Mouse (Mus musculus) hindbrain, embryonic 12.5 days (tissue): ENCODE measurements around the gene Rsl24d1. TPM values are rescaled to one million over a fixed set of nuclear protein-coding genes. Genes with fewer than 3 reads are reported as not detected.
"Not testable (repeated sequence)": the region's sequence is repeated elsewhere in the genome, so short reads cannot be mapped to it uniquely, and the experiment has no call there.

ENCODE experiments used
- ATAC-seq: fragments of 200-750 bp; cut with Nextera tagmentation; 2 replicates; pipeline ENCODE4 v1.8.0; 2017; ENCODE audit warnings: moderate TSS enrichment; ENCODE audit not compliant: low FRiP score
- H3K27ac ChIP-seq: fragments of 300-500 bp; sonication (generic); 2 replicates; pipeline ENCODE4 v1.5.1; 2016; ENCODE audit warnings: mild to moderate bottlenecking
- H3K27me3 ChIP-seq: fragments of 300-500 bp; sonication (generic); 2 replicates; pipeline ENCODE4 v1.6.1; 2016; ENCODE audit warnings: mild to moderate bottlenecking
- H3K36me3 ChIP-seq: fragments of 300-500 bp; sonication (generic); 2 replicates; pipeline ENCODE4 v1.6.1; 2016; ENCODE audit warnings: mild to moderate bottlenecking
- H3K4me1 ChIP-seq: fragments of 300-500 bp; sonication (generic); 2 replicates; pipeline ENCODE4 v1.6.1; 2016
- H3K4me2 ChIP-seq: fragments of 300-500 bp; sonication (generic); replicated peaks from 2 replicates; pipeline ENCODE4 v1.6.1; 2016; ENCODE audit warnings: mild to moderate bottlenecking
- H3K4me3 ChIP-seq: fragments of 300-500 bp; sonication (generic); 2 replicates; pipeline ENCODE4 v1.5.1; 2016; ENCODE audit warnings: mild to moderate bottlenecking
- H3K9ac ChIP-seq: fragments of 300-500 bp; sonication (generic); 2 replicates; pipeline ENCODE4 v1.6.1; 2016; ENCODE audit warnings: mild to moderate bottlenecking, moderate library complexity
- H3K9me3 ChIP-seq: fragments of 300-500 bp; sonication (generic); replicated peaks from 2 replicates; pipeline ENCODE4 v1.6.1; 2016; ENCODE audit warnings: mild to moderate bottlenecking
- WGBS: fragments of 180-500 bp; shearing (Covaris S2); methylation state at CpG from one replicate; pipeline ENCODE4 v1.1.7; 2016; 5-methylcytosine and 5-hydroxymethylcytosine counted together
- polyA plus RNA-seq: library from polyadenylated mRNA; unstranded; fragments of >200 nt; fragmentation: Nextera tagmentation; extraction: Ambion mirVana; gene quantifications from 2 replicates; pipeline ENCODE4 v1.2.1, GENCODE M21; 2016

The Rsl24d1 gene
- 115 and 124 TPM in 2 replicates for polyA plus RNA-seq

GRCm38 (mm10) chr9:73112919-73113906, at the start of gene Rsl24d1:
TSS of gene Rsl24d1 (plus strand) at chr9:73113426.
- Histone ChIP-seq H3K36me3 (peaks cover 26% of the 10 kb centered on the region), H3K4me3 (peak within 1 kb of the TSS; percentile 96), H3K4me2 (peak within 1 kb of the TSS; percentile 89), H3K9ac (peak within 1 kb of the TSS; percentile 86), H3K9me3 (no peaks in the 10 kb centered on the region), H3K4me1 (peaks cover 10% of the 10 kb centered on the region), H3K27me3 (no peaks in the 10 kb centered on the region), H3K27ac (peak within 1 kb of the TSS; percentile 80)
- ATAC-seq, result peak; percentile 97
- under 1% methylated on average over 64 of the region's 64 CpGs for WGBS

DNA sequence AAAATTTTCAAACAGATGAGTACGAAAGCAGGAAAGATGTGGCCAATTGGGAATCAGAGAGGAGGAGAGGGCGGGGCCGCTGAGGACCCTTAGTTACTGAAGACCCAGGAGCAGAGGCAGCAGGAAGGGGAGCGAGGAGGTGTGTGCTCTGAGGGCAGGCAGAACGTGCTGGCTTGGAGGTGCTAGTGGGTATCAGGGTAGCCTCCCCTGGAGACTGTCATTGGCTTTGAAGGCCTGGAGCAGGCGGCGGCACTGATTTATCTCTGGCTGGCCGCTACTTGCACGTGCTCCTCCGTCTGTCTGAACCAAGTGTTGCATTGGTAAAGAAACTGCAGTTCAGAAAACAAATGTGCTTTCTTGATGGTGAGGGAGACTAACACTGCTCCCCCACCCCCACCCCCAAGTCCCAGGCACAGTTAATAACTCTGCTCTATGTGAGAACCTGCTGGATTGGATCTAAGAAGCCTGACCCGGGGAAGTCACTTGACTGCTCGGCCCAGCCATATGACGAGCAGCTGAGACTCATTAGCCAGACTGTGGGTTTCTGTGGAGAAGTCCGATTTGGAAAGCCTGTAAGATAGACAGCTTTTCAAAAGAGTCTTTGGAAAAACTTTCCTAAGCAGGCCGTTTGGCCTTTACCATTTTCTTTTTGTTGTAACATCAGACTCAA, 49.5 kb upstream of the Rsl24d1 start:
- no peak; the same call in 1 of the 2 replicates for ATAC-seq
- Histone ChIP-seq H3K36me3 (no peaks in the 10 kb centered on the region), H3K4me3 (no peak overlapping the region), H3K9me3 (no peaks in the 10 kb centered on the region), H3K4me1 (peaks cover 23% of the 10 kb centered on the region), H3K4me2 (peak overlapping the region; percentile 39), H3K9ac (no peak overlapping the region), H3K27ac (no peak overlapping the region), H3K27me3 (no peaks in the 10 kb centered on the region)
- WGBS, result 29% methylated on average over 15 of the region's 15 CpGs

DNA sequence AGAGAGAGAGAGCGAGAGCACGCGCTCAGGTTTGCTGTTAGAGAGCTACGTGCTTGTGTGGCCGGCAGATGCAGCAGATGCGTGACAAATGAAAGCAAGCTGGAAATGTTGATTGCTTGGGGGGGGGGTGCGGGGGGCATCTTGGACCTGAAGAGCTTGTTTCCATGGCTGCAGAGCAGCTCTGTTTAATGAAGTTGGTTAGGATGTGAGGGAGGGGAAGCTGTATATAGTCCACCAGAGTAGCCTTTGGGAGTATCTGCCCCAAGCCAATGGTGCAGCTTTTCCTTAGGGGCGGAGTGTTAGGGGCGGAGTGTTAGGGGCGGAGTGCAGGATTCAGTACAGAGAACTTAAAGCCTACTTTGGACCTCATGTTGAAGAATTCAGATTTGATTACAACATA, 46.1 kb upstream of the Rsl24d1 start:
- H3K4me1 ChIP-seq, result peaks cover 23% of the 10 kb centered on the region
- H3K27ac ChIP-seq, result no peak overlapping the region
- ATAC-seq, result peak; percentile 52; the same call in 1 of the 2 replicates
- 35% methylated on average over 10 of the region's 10 CpGs for WGBS
- H3K9ac ChIP-seq, result no peak overlapping the region
- H3K27me3 ChIP-seq, result no peaks in the 10 kb centered on the region
- no peak overlapping the region for H3K4me3 ChIP-seq
- H3K36me3 ChIP-seq, result no peaks in the 10 kb centered on the region
- peak overlapping the region; percentile 15; the same call in 1 of the 2 replicates for H3K4me2 ChIP-seq
- no peaks in the 10 kb centered on the region for H3K9me3 ChIP-seq

GRCm38 (mm10) chr9:73068230-73068679, 45.0 kb upstream of the Rsl24d1 start:
- no peak for ATAC-seq
- peaks cover 22% of the 10 kb centered on the region for H3K4me1 ChIP-seq
- H3K27ac ChIP-seq, result no peak overlapping the region
- no peak overlapping the region for H3K4me3 ChIP-seq
- H3K27me3 ChIP-seq, result no peaks in the 10 kb centered on the region
- H3K36me3 ChIP-seq, result no peaks in the 10 kb centered on the region
- H3K9ac ChIP-seq, result no peak overlapping the region
- H3K9me3 ChIP-seq, result no peaks in the 10 kb centered on the region
- H3K4me2 ChIP-seq, result no peak overlapping the region
- 53% methylated on average over 6 of the region's 6 CpGs for WGBS

DNA sequence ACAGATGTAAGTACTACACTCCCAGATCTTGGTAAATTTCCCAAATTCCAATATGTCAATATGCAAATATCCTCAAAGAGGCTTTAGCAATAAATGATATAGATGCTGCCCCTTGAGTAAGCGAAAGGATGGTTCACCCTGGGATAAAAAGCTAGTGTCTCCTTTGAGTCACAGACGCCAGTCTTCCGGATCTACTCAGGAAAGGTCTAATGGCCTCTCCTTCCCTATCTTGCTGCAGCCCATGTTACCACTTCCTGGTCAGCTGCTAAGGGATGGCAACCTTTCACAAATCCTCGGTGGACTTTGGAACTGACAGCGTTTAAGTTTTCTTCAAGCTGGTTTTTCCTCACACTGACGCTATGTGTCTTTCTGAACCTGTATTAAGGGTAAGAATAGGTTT, 44.5 kb upstream of the Rsl24d1 start:
- Histone ChIP-seq H3K4me2 (no peak overlapping the region), H3K9me3 (no peaks in the 10 kb centered on the region), H3K9ac (no peak overlapping the region), H3K4me1 (peaks cover 18% of the 10 kb centered on the region), H3K36me3 (no peaks in the 10 kb centered on the region), H3K4me3 (no peak overlapping the region), H3K27ac (no peak overlapping the region), H3K27me3 (no peaks in the 10 kb centered on the region)
- ATAC-seq, result no peak
- 88% methylated on average over 6 of the region's 6 CpGs for WGBS

DNA sequence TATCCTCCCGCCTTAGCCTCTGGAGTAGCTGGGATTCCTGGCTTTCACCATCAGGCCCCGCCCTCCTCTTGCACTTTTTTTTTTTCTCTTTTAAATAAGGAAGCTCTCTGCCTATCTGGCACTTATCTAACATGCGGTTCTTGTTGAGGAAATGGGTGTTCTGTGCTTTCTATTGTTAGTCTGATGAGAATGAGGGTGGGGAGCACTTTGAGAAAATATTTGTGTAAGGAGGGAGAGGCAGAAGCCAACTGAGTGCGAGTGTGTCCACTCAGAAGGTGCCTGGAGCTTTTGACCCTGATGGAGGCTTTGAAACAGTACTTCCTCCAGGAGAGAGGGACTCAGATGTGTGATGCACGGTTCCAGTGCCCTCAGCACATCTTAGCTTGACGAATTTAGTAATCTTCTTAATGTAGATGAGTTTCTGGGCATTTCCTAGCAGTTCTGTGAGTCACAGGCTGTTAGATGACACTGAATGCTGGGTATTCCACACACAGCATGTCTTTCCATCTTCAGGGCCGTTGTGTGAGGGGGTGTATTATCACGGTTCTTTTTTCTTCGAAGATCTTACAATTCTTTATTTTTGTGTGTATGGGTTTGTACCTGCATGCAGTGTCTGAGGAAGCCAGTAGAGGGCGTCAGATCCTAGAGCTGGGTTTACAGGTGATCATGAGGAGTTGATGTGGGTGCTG, 42.1 kb upstream of the Rsl24d1 start:
- Histone ChIP-seq H3K9ac (no peak overlapping the region), H3K36me3 (no peaks in the 10 kb centered on the region), H3K27me3 (no peaks in the 10 kb centered on the region), H3K4me1 (peaks cover 15% of the 10 kb centered on the region), H3K9me3 (no peaks in the 10 kb centered on the region), H3K27ac (no peak overlapping the region), H3K4me3 (no peak overlapping the region), H3K4me2 (no peak overlapping the region)
- WGBS, result 79% methylated on average over 10 of the region's 10 CpGs
- no peak for ATAC-seq

GRCm38 (mm10) chr9:73072426-73072825, 40.8 kb upstream of the Rsl24d1 start:
- H3K27me3 ChIP-seq, result no peaks in the 10 kb centered on the region
- H3K9ac ChIP-seq, result no peak overlapping the region
- no peak overlapping the region for H3K4me2 ChIP-seq
- no peak overlapping the region for H3K27ac ChIP-seq
- 81% methylated on average over 8 of the region's 8 CpGs for WGBS
- H3K9me3 ChIP-seq, result no peaks in the 10 kb centered on the region
- no peaks in the 10 kb centered on the region for H3K36me3 ChIP-seq
- H3K4me1 ChIP-seq, result peaks cover 6% of the 10 kb centered on the region
- no peak for ATAC-seq
- H3K4me3 ChIP-seq, result no peak overlapping the region

GRCm38 (mm10) chr9:73073169-73073568, 40.1 kb upstream of the Rsl24d1 start:
- Histone ChIP-seq H3K4me1 (peaks cover 2% of the 10 kb centered on the region; the same call in 1 of the 2 replicates), H3K9me3 (no peaks in the 10 kb centered on the region), H3K4me3 (no peak overlapping the region), H3K36me3 (no peaks in the 10 kb centered on the region), H3K4me2 (no peak overlapping the region), H3K27me3 (no peaks in the 10 kb centered on the region), H3K27ac (no peak overlapping the region), H3K9ac (no peak overlapping the region)
- no peak for ATAC-seq
- WGBS, result 96% methylated on average over 5 of the region's 5 CpGs

DNA sequence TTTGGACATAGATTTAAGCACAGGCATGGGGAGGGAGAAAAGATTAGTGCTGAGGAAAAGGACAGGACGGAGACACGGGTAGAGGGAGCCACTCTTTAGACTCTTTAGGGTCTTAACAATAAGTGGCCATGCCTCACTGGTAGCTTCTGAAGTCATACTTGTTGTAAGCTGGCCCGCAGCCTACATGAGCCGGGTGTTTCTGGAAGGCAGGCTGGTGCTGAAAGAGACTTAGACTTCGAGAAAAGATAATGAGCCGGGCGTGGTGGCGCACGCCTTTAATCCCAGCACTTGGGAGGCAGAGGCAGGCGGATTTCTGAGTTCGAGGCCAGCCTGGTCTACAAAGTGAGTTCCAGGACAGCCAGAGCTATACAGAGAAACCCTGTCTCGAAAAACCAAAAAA, 33.9 kb upstream of the Rsl24d1 start:
- H3K9ac ChIP-seq, H3K27me3 ChIP-seq, ATAC-seq, H3K9me3 ChIP-seq, H3K4me1 ChIP-seq, H3K27ac ChIP-seq, H3K4me2 ChIP-seq, H3K36me3 ChIP-seq, H3K4me3 ChIP-seq: not testable (repeated sequence)
- WGBS, result 84% methylated on average over 11 of the region's 12 CpGs

DNA sequence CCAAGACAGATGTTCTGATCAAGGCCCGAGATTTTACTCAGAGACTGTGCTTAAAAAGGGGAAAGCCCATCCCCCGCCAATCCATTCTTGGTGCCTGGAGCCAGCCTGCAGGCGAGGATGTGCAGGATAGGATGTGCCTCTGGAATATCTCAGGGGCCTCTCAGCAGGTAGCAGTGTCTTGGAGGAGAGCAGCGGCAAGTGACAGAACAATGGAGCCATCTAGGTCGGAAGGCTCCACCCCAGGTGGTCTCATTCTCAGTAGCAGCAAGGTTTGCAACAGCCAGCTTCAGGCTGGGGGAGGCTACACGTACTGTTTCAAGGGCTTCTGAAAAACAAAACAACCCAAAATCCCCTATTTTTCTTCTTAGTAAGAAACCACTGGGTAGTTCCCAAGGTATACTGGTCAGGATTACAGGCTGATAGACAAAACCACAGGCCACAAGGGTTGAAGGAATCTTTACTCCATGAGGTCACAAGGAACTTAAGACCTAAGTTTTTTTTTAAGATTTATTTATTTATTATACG, 33.4 kb upstream of the Rsl24d1 start:
- no peak overlapping the region for H3K4me2 ChIP-seq
- 40% methylated on average over 7 of the region's 7 CpGs for WGBS
- no peaks in the 10 kb centered on the region for H3K4me1 ChIP-seq
- ATAC-seq, result no peak
- H3K4me3 ChIP-seq, result no peak overlapping the region
- H3K9me3 ChIP-seq, result no peaks in the 10 kb centered on the region
- H3K27me3 ChIP-seq, result no peaks in the 10 kb centered on the region
- no peaks in the 10 kb centered on the region for H3K36me3 ChIP-seq
- no peak overlapping the region for H3K27ac ChIP-seq
- no peak overlapping the region for H3K9ac ChIP-seq

- H3K9me3 ChIP-seq, result no peaks in the 10 kb centered on the region
- WGBS, result 82% methylated on average over 8 of the region's 8 CpGs
- no peak overlapping the region for H3K27ac ChIP-seq
- H3K4me1 ChIP-seq, result no peaks in the 10 kb centered on the region
- ATAC-seq, result no peak
- H3K9ac ChIP-seq, result no peak overlapping the region
- H3K4me3 ChIP-seq, result no peak overlapping the region
- no peak overlapping the region for H3K4me2 ChIP-seq
- no peaks in the 10 kb centered on the region for H3K36me3 ChIP-seq
- H3K27me3 ChIP-seq, result no peaks in the 10 kb centered on the region
Observed at GRCm38 (mm10) chr9:73082291-73083000, 30.8 kb upstream of the Rsl24d1 start.
